In the genomic region with DNA sequence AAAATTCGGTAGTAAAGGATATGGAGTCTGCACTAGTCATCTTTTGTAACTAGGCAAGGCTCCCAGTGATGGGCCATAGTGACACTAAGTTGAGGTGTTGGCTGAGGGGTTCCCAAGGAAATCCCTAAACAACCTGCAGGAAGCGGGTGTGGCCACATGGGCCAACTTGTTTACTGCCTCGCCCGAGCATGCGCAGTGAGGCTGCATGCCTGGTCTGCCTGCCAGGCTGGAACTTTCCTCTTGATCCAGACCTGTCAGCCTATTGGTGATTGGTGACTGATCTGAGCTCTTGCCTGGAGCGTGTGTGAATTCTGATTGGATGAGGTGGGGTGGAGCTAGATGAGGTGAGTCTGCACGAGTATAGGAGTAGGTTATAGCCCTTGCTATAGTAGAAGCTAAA, we compare ENCODE assay signal across 12 mouse cellular contexts.
"Had no signal": no experiment of that assay in that cellular context is flagged by ENCODE, and none has a peak within 500 bp of the region (broad histone marks: within the 10 kb centered on the region; RNA-seq: fewer than 3 reads in every experiment).

No protein-coding gene starts in this region.

- H3K9ac ChIP-seq: liver, embryonic 15.5 days; lung, embryonic 15.5 days; midbrain, embryonic 13.5 days had no signal

- H3K4me3 ChIP-seq: left cerebral cortex, adult 2 months; limb, embryonic 10.5 days; liver, embryonic 15.5 days; lung, embryonic 15.5 days; midbrain, embryonic 13.5 days had no signal

- H3K36me3 ChIP-seq: limb, embryonic 10.5 days; liver, embryonic 15.5 days; lung, embryonic 15.5 days; midbrain, embryonic 13.5 days had no signal

- H3K9me3 ChIP-seq: limb, embryonic 10.5 days; liver, embryonic 15.5 days; lung, embryonic 15.5 days; midbrain, embryonic 13.5 days had no signal

- H3K27me3 ChIP-seq: liver, embryonic 15.5 days; lung, embryonic 15.5 days; midbrain, embryonic 13.5 days had no signal

- DNase-seq: kidney, adult 18-20 months; kidney, postnatal 10 days; right cerebral cortex, adult 18-20 months; right cerebral cortex, postnatal 25 days; thymus, adult 18-20 months; thymus, postnatal 14 days had no signal

- H3K4me2 ChIP-seq: liver, embryonic 11.5 days; liver, embryonic 15.5 days; lung, embryonic 15.5 days; midbrain, embryonic 13.5 days had no signal

- H3K27ac ChIP-seq: left cerebral cortex, adult 2 months; limb, embryonic 10.5 days; liver, embryonic 15.5 days; lung, embryonic 15.5 days; midbrain, embryonic 13.5 days had no signal

- ATAC-seq: midbrain, embryonic 13.5 days had no signal

- H3K4me1 ChIP-seq: limb, embryonic 10.5 days; liver, embryonic 15.5 days; lung, embryonic 15.5 days; midbrain, embryonic 13.5 days had no signal
